Mouse (Mus musculus) intestine, embryonic 16.5 days (tissue): ENCODE results near the gene Ppp1r14a. TPM values are rescaled to one million over a fixed set of nuclear protein-coding genes. Genes with fewer than 3 reads are reported as not detected.

Experiments used
- ATAC-seq: fragments of 200-750 bp; cut with Nextera tagmentation; 2 replicates; pipeline ENCODE4 v1.8.0; 2017; ENCODE audit warnings: moderate TSS enrichment, moderate library complexity
- H3K27ac ChIP-seq: fragments of 300-500 bp; sonication (generic); 2 replicates; pipeline ENCODE4 v1.5.1; 2014; ENCODE audit warnings: mild to moderate bottlenecking, low read length
- H3K27me3 ChIP-seq: fragments of 300-500 bp; sonication (generic); replicated peaks from 2 replicates; pipeline ENCODE4 v1.6.1; 2014; ENCODE audit warnings: low read length, control low read depth, mixed read lengths; ENCODE audit not compliant: control insufficient read depth, insufficient read depth
- H3K36me3 ChIP-seq: fragments of 300-500 bp; sonication (generic); 2 replicates; pipeline ENCODE4 v1.6.1; 2014; ENCODE audit warnings: low read length, control low read depth; ENCODE audit not compliant: control insufficient read depth, insufficient read depth
- H3K4me1 ChIP-seq: fragments of 300-500 bp; sonication (generic); 2 replicates; pipeline ENCODE4 v1.6.1; 2014; ENCODE audit warnings: low read length, control low read depth, mixed read lengths; ENCODE audit not compliant: control insufficient read depth, insufficient read depth
- H3K4me2 ChIP-seq: fragments of 300-500 bp; sonication (generic); 2 replicates; pipeline ENCODE4 v1.6.1; 2014; ENCODE audit warnings: low read depth, low read length, control low read depth
- H3K4me3 ChIP-seq: fragments of 300-500 bp; sonication (generic); 2 replicates; pipeline ENCODE4 v1.5.1; 2014; ENCODE audit warnings: mild to moderate bottlenecking, low read length
- H3K9ac ChIP-seq: fragments of 300-500 bp; sonication (generic); 2 replicates; pipeline ENCODE4 v1.6.1; 2014; ENCODE audit warnings: low read depth, low read length
- H3K9me3 ChIP-seq: fragments of 300-500 bp; sonication (generic); 2 replicates; pipeline ENCODE4 v1.6.1; 2016; ENCODE audit warnings: low read length, control low read depth; ENCODE audit not compliant: control insufficient read depth
- WGBS: fragments of 180-500 bp; shearing (Covaris S2); extraction: QIAGEN DNeasy Blood & Tissue Kit; methylation state at CpG from one replicate; pipeline ENCODE4 v1.1.7; 2014; 5-methylcytosine and 5-hydroxymethylcytosine counted together
- polyA plus RNA-seq: library from polyadenylated mRNA; unstranded; fragments of >200 nt; fragmentation: Nextera tagmentation; extraction: Ambion mirVana; gene quantifications from 2 replicates; pipeline ENCODE4 v1.2.1, GENCODE M21; 2015

Gene Ppp1r14a
- polyA plus RNA-seq, 1 experiment from 2014 or later: 45.2 TPM

GRCm38 (mm10) chr7:29284523-29284922, 4.6 kb upstream of the Ppp1r14a start:
- H3K4me2 ChIP-seq: no peak overlapping the region
- no peaks in the 10 kb centered on the region for H3K36me3 ChIP-seq
- no peak overlapping the region for H3K9ac ChIP-seq
- H3K4me3 ChIP-seq: no peak overlapping the region
- H3K27ac ChIP-seq: no peak overlapping the region
- ATAC-seq: no peak
- H3K9me3 ChIP-seq: no peaks in the 10 kb centered on the region
- WGBS: 84% methylated on average over 6 of the region's 6 CpGs
- peaks cover 20% of the 10 kb centered on the region for H3K4me1 ChIP-seq
- no peaks in the 10 kb centered on the region for H3K27me3 ChIP-seq

DNA sequence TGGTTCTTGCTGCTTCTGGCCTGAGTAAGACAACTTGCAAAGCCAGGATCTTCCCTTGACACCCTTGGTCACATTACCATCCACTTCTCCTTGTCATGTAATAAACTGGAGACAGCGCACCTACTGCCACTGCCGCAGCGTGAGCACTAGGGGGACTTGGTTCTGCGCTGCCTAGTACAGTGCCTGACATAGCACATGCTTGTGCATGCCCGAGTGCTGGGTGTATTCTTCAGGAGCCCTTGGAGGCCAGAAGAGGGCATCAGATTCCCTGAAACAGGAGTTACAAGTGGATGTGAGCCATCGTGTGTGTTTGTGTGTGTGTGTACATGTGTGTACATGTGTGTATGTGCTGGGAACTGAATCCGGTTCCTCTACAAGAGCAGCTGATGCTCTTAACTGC, 1.6 kb upstream of the Ppp1r14a start:
- Histone ChIP-seq H3K36me3 (no peaks in the 10 kb centered on the region), H3K27ac (no peak overlapping the region), H3K4me3 (no peak overlapping the region), H3K9me3 (no peaks in the 10 kb centered on the region), H3K9ac (no peak overlapping the region), H3K4me1 (peaks cover 22% of the 10 kb centered on the region), H3K4me2 (no peak overlapping the region), H3K27me3 (no peaks in the 10 kb centered on the region)
- ATAC-seq: peak; percentile 14; the same call in 1 of the 2 replicates
- WGBS: 85% methylated on average over 7 of the region's 7 CpGs

GRCm38 (mm10) chr7:29288079-29288478, 1.0 kb upstream of the Ppp1r14a start:
- ATAC-seq: peak; percentile 25
- H3K27ac ChIP-seq: no peak overlapping the region

DNA sequence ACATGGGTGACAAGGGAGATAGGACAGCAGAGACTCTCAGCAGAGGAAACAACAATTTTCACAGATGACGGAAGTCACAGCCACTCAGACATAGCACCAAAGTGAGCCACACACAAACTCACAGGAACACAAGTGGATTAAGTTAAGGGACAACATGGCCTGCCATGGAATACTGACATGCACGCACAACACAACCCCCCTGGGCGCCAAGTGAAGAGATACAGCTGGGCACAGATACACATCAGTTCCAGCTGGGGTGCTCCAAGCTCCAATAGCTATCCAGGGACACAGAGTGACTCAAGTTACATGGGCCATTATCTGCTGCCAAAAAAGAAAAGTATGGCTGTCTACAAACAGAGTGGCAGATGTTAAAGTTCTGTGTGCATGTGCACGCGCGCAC, 748 bp downstream of the Ppp1r14a start:
- Histone ChIP-seq H3K4me2 (peak overlapping the region; percentile 80), H3K27ac (peak overlapping the region; percentile 75), H3K27me3 (no peaks in the 10 kb centered on the region), H3K9ac (peak overlapping the region; percentile 81), H3K9me3 (no peaks in the 10 kb centered on the region), H3K4me3 (peak overlapping the region; percentile 65), H3K36me3 (no peaks in the 10 kb centered on the region), H3K4me1 (peaks cover 32% of the 10 kb centered on the region)
- no peak for ATAC-seq
- WGBS: 60% methylated on average over 6 of the region's 6 CpGs

More at GRCm38 (mm10) chr7:29288079-29288478, 1.0 kb upstream of the Ppp1r14a start:
- Histone ChIP-seq H3K9ac (no peak overlapping the region), H3K4me2 (no peak overlapping the region), H3K27me3 (no peaks in the 10 kb centered on the region), H3K4me1 (peaks cover 25% of the 10 kb centered on the region), H3K9me3 (no peaks in the 10 kb centered on the region), H3K4me3 (no peak overlapping the region), H3K36me3 (no peaks in the 10 kb centered on the region)
- WGBS: 70% methylated on average over 2 of the region's 2 CpGs

DNA sequence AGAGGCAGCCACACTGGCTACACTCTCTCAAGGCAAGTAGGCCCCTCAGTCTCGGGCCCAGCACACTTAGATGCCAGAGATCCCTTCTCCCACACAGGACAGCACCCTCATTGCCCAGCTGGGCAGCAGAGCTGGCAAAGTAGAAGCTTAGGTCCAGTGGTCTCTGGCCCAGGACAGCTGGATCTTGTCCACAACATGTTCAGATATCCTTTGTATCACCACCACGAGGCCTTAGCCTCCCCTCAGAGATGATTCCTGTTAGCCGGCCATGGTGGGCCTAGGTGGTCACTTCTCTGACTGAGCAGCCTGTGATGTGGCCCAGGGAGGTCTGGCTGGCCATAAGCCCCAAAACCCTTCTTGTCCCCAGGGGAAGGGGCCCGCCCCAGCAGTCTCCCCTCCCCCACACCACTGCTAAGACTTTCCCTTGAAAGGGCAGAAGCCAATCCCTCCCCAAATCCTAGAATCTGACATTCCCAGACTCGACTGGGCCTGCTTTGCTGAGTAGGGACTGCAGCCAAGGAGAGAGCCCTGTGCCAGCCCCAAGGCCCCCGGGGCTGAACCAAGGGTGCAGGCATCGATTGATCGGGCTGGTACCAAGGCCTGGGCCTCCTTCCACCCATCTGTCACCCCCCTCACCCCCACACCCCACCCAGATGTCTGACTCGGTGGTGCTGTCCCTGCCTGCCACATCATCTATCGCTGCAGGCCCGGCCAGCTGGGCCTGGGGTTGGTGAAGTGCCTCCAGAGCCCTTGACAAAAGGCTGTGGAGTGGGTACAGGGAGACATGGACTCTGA, 1.8 kb downstream of the Ppp1r14a start:
- 39% methylated on average over 11 of the region's 11 CpGs for WGBS
- peaks cover 32% of the 10 kb centered on the region for H3K4me1 ChIP-seq
- ATAC-seq: no peak
- H3K9ac ChIP-seq: peak overlapping the region; percentile 45; the same call in 1 of the 2 replicates
- peak overlapping the region; percentile 80 for H3K4me2 ChIP-seq
- H3K9me3 ChIP-seq: no peaks in the 10 kb centered on the region
- no peaks in the 10 kb centered on the region for H3K27me3 ChIP-seq
- H3K4me3 ChIP-seq: peak overlapping the region; percentile 65
- H3K27ac ChIP-seq: peak overlapping the region; percentile 75
- no peaks in the 10 kb centered on the region for H3K36me3 ChIP-seq

DNA sequence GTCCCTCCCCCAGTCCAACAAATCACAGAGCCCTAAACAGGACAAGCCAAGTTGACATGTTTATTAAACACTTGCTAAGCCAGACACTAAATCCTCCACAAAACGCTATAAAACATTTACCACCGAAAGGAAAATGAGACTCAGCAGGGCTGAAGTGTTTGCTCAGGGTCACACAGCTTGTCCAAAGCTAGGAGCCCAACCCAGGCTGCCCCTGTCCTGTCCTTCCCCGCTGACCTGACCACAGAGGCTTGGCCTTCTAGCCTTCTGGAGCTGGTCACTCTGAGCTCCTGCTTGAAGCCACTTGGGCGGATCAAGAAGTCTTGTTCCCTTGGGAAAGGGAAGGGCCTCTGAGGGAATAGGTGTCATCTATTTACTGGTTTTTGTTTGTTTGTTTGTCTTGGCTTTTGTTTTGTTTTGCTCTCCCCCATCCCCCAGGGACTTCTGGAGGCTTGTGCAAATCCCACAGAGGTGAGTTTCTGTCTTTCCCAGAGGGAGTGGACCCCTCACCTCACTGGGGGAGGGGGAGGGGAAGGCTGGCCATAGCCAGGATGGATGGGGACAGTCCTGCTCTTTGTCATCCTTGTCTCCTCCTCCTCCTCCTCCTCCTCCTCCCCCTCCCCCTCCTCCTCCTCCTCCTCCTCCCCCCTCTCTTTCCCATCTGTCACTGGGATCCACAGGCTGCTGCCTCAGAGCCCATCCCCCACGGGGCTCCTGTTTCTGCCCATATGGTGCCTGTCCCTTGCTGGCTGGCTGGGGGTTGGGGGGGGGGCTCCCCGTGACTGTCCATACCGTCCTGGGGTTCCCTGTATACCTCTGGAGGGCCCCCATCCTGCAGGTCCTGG, 2.7 kb downstream of the Ppp1r14a start:
- ATAC-seq: no peak
- Histone ChIP-seq H3K4me3 (peak overlapping the region; percentile 65), H3K4me1 (peaks cover 32% of the 10 kb centered on the region), H3K36me3 (no peaks in the 10 kb centered on the region), H3K9ac (peak overlapping the region; percentile 49), H3K4me2 (peak overlapping the region; percentile 80), H3K27me3 (no peaks in the 10 kb centered on the region), H3K27ac (peak overlapping the region; percentile 75), H3K9me3 (no peaks in the 10 kb centered on the region)
- 24% methylated on average over 7 of the region's 7 CpGs for WGBS

GRCm38 (mm10) chr7:29292458-29293098, 3.5 kb downstream of the Ppp1r14a start:
- no peak for ATAC-seq
- Histone ChIP-seq H3K9me3 (no peaks in the 10 kb centered on the region), H3K4me3 (peak overlapping the region; percentile 16; the same call in 1 of the 2 replicates), H3K4me1 (peaks cover 32% of the 10 kb centered on the region), H3K9ac (peak overlapping the region; percentile 50), H3K4me2 (peak overlapping the region; percentile 80), H3K36me3 (no peaks in the 10 kb centered on the region), H3K27ac (peak overlapping the region; percentile 69), H3K27me3 (no peaks in the 10 kb centered on the region)
- WGBS: 25% methylated on average over 8 of the region's 8 CpGs

DNA sequence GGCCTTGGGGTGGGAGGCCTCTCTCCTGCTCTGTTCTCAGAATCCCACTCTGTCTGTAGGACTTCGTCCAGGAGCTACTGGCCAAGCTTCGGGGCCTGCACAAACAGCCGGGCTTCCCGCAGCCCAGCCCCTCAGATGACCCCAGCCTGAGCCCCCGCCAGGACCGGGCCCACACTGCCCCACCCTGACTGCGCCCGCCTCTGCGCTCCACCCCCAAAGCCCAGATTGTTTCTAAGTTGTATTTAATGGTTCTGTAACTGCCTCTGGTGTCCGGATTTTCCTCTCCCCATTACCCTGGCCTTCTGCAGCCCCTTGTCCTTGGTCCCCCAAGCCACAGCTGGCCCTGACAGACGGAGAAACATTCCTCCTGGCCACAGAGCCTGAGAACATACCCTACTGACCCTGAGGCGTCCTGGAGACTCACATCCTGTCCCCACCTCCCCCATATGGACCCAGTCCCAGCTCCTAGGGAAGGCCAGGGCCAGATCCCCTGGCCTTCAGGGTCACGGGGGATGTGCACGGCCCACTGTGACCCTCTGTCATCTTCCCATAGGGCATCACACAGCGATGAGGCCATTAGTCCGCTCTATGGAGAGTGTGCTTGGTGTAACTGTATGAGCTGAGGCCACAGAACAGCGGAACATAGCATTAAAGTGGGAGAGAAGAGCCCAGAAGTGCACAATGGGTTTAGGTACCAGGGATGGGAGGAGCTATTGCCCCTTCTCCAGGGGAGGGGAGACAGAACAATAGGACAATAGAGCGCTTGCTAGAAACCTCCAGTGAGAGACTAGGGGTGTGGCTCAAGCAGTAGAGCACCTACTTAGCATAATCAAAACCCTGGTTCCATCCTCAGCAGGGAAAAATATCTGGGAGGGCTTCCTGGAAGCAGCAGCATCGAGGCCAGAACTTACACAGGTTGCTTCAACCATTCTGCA, 4.3 kb downstream of the Ppp1r14a start:
- 0 out of 2 replicates have a peak, but pooled peaks have one; percentile 8 for ATAC-seq

More for the DNA sequence above, 4.3 kb downstream of the Ppp1r14a start:
- no peaks in the 10 kb centered on the region for H3K27me3 ChIP-seq
- H3K4me1 ChIP-seq: peaks cover 32% of the 10 kb centered on the region
- H3K9ac ChIP-seq: peak overlapping the region; percentile 50
- peak overlapping the region; percentile 69 for H3K27ac ChIP-seq
- H3K4me2 ChIP-seq: no peak overlapping the region
- H3K4me3 ChIP-seq: no peak overlapping the region
- WGBS: 33% methylated on average over 19 of the region's 19 CpGs
- H3K36me3 ChIP-seq: no peaks in the 10 kb centered on the region
- H3K9me3 ChIP-seq: no peaks in the 10 kb centered on the region
